20 mouse cellular contexts compared by ENCODE assay signal in the genomic region with DNA sequence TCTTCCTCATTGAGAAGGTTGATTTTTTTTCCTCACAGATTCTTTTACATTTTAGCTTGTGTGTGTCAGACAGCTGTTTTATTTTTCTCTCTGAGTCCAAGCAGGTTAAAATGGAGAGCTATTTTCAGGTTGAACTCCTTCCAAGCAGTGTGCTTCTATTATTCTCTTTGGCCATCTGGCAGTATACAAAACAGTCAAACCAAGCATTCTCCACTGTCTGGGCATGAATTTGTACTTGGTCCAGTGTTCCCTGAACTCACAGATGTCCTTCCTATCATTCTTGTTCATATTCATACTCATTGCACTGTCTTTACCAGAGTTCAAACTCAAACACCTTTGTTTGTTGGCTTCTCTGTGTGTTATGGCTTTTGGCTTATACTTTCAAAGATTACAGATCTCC.
DNase-seq lines count a peak whose midpoint lies in the region; ATAC-seq lines count a peak whose summit lies in the region.
"Had no signal": no experiment of that assay in that cellular context is flagged by ENCODE, and none has a peak within 500 bp of the region (broad histone marks: within the 10 kb centered on the region; RNA-seq: fewer than 3 reads in every experiment).

No protein-coding gene starts in this region.

- intact Hi-C loops in left cerebral cortex, postnatal 4 days (cut with DNase I): no loop called here

- DNase-seq in frontal cortex, postnatal 14 days (ENCODE audit: low spot score in 2 of 2): no peak
- DNase-seq in cerebellum, adult 18-20 months: peak; percentile 22 to 27
- peak; percentile 27 for DNase-seq in cerebellum, adult 9-11 months
- peak; percentile 13 for DNase-seq in telencephalon, adult 2 months (ENCODE audit: low read depth, low spot score)
- DNase-seq in left cerebral cortex, postnatal 4 days: no peak
- DNase-seq in lung, postnatal 36 days: no peak
- DNase-seq in thymus, postnatal 25 days: no peak
- DNase-seq: adrenal gland, adult 8-10 months; adrenal gland, postnatal 25 days; embryo, embryonic 11 days; gastrocnemius, adult 2 months; gastrocnemius, postnatal 14 days; heart, adult 11 months; kidney, adult 18-20 months had no signal

- ATAC-seq in frontal cortex, adult (ENCODE audit: low TSS enrichment): peak; percentile 47; the same call in 1 of the 2 replicates
- ATAC-seq: activated CD4-positive, CD25-positive, alpha-beta regulatory T cell, adult 4 months; CD4-positive, CD25-positive, alpha-beta regulatory T cell, adult 4 months; forebrain, embryonic 15.5 days; hindbrain, embryonic 16.5 days; intestine, embryonic 16.5 days had no signal

Comparison
In these comparisons a context has a peak if more than half of its experiments do, and no peak if none do; other contexts are left out.
1. DNase-seq: peak in cerebellum, adult 18-20 months (2 of 2), cerebellum, adult 9-11 months (single experiment) and telencephalon, adult 2 months (single experiment); none in frontal cortex, postnatal 14 days (0 of 2), left cerebral cortex, postnatal 4 days (single experiment), lung, postnatal 36 days (single experiment) and thymus, postnatal 25 days (single experiment).